Mouse (Mus musculus): ENCODE results near the gene Acvrl1.
"Not testable (repeated sequence)": the region's sequence is repeated elsewhere in the genome, so short reads cannot be mapped to it uniquely, and the experiment has no call there.

Acvrl1 gene

DNA sequence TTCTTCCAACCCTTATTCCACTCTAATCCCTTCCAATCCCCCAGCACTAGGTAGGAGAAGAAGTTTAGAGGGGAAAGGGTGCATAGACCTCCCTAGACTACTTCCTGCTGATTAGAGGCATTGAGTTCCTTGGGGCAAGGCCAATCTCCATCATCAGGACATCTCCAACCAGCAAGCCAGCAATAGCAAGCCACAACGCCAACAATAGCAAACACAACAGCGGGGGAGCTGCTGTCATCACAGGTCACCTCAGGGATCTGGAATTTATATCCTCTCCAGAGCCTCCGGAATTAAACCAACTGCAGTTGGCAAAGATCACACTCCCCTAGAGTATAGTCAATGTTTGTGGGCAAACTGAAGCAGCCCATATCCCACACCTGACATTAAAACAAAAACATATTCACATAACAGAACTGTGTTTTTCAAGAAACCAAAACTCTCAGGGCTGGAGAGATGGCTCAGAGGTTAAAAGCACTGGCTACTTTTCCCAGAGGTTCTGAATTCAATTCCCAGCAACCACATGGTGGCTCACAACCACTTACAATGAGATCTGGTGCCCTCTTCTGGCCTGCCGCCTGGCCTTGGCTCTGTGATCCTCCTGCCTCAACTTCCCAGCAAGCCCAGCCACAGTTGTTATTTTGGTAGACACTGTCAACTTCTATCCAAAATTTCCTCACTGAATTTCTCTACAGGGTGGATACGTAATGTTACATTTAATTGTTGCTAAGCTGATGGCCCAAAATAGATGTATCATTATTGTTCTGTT, 20.2 kb upstream of the Acvrl1 start:
- no peak for DNase-seq (ENCODE audit: extremely low spot score, low spot score)

DNA sequence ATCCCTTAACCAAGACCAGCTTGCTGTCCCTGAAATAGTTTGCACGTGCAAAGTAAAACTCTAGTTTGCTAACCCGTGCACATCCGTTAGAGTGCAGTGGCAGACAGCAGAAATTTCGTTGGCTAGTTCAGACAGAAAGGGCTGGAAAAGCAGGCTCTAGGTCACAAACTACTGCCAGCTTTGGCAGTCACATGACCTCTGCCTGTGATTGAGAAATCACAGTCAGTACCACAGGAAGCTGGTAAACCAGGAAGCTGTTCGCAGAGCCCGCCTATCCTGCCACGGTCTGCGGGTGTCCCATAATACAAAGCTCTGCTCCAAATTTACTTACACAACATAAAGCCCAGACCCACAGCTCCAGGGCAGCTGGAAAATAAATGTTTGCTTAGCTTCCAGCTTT, 15.1 kb upstream of the Acvrl1 start:
- DNase-seq (ENCODE audit: extremely low spot score, low spot score), result no peak

DNA sequence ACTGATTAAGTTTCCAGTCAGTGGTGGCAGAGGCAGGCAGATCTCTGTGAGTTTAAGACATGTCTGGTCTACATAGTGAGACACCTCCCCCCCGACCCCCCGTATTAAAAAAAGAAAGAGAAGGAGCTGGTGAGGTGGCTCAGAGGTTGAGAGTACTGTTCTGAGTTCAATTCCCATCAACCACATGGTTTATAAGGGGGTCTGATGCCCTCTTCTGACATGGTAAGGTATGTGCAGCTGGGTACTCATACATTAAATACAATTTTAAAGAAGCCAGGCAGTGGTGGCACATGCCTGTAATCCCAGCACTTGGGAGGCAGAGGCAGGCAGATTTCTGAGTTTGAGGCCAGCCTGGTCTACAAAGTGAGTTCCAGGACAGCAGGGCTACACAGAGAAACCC, 14.5 kb upstream of the Acvrl1 start:
- DNase-seq (ENCODE audit: extremely low spot score, low spot score), result not testable (repeated sequence)

GRCm38 (mm10) chr15:101115511-101116110, 12.7 kb upstream of the Acvrl1 start, which contains the start of gene Ankrd33:
Gene Ankrd33 (plus strand): TSS chr15:101115755.
- DNase-seq (ENCODE audit: extremely low spot score, low spot score), result no peak

GRCm38 (mm10) chr15:101118399-101119125, 9.8 kb upstream of the Acvrl1 start:
- no peak for DNase-seq (ENCODE audit: extremely low spot score, low spot score)

- no peak for DNase-seq (ENCODE audit: extremely low spot score, low spot score)
Observed at GRCm38 (mm10) chr15:101121411-101122289, 6.7 kb upstream of the Acvrl1 start.

- no peak for DNase-seq (ENCODE audit: extremely low spot score, low spot score)
Observed at GRCm38 (mm10) chr15:101122290-101122589, 6.1 kb upstream of the Acvrl1 start.

DNA sequence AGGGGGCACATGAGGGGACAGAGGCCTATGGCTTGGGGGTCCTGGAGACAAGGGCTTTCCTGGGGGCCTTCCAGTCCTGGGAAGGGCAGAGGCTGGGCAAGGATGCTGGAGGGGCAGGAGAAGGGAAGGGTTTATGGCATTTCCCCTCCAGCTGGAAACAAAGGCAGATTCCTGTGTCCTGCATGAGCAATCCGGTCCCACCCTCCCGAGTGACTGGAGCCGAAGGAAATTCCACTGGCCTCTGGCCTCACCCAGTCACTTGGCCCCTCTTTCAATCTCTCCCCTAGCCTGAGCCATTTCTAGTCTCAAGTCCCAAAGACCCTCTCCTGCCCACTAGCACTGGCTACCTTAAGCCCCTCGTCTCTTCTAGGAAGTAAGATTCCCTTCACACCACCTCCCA, 5.1 kb upstream of the Acvrl1 start:
- DNase-seq (ENCODE audit: extremely low spot score, low spot score), result no peak

DNA sequence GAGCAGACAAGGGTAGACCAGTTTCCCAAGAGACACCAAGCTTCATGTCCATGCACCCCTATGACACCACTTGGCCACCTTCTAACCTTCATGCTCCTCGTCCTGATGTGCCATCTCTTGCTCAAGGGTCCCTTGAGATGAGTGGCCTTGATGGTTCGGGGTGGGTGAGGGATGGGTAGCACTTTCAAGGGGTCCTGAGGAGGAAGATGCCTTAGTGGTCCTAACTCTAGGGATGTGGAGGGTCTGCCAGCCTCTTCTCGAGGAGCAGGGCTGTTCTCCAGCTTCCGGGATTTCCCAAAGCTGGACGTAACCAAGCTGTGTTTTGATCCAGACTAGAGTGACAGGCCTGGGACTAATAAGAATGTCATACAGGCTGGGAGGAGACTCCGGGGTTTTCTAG, 2.8 kb upstream of the Acvrl1 start:
- DNase-seq (ENCODE audit: extremely low spot score, low spot score), result no peak

DNA sequence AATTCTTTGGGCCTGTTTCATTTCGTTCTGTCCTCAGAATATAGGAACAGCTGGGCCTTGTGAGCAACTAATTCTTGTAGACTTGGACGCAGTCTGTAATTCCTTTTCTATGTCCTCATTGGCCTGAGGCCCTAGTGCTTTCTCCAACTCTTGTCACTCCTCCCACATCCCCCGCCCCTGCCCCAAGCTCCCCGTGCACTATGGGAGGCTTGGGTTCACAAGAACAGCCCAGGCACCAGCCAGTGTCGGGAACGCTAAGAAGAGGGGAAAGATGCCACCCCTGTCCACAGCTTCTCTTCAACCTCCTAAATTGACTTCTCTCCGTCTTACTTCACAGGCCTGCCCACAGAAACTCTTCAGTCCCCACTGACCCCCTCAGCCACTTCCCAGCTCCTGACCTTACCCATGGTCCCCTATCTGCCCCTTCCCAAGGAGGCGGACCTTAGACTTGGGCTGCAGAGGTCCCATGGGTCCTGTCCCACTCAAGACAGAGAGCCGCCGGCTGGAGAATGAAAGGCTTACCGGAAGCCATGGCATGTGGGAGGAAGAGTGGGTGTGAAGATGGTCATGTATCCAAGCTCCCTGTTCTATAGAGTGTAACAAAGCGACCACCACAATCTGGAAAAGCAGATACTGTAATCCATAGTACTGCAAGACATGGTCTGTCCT, 1.3 kb upstream of the Acvrl1 start:
- DNase-seq (ENCODE audit: extremely low spot score, low spot score), result no peak

DNA sequence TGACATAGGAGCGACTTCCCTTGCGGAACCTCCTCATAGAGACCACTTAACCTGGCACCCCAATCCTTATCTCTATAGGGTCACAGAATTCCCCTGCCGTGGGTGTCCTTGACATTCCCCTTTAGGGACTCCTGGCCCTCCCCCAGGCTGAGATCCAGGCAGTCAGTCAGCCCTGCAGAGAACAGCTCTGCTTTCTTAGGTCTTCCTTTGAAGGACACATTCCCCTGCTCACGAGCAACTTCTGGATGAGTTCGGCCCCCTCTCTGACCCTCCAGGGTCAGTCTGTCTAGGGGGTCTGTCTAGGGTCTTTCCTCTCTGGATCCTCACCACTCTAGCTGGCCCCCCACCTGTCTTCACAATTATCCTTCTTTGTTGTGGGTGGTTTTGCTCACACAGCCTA, 1.1 kb downstream of the Acvrl1 start:
- DNase-seq (ENCODE audit: extremely low spot score, low spot score), result no peak

- DNase-seq (ENCODE audit: extremely low spot score, low spot score), result no peak
Observed at GRCm38 (mm10) chr15:101131498-101131897, 3.2 kb downstream of the Acvrl1 start.

DNA sequence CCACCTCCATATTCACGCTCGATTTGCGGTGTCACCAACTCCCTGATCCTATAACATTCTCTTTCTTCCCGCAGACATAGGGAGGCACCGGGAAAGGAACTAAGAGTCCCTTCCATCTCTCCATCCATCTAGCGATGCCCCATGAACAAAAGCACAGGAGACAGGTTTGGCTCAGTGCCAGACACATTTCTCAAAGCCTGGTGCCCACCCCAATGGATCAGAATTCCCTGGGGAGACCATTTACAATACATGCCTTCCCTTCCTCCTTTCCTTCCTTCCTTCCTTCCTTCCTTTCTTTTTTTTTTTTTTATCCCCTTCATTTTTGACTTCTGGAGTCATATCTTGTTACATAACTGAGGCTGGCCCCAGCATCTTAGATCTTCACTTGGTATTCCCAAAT, 3.7 kb downstream of the Acvrl1 start:
- no peak for DNase-seq (ENCODE audit: extremely low spot score, low spot score)

- no peak for DNase-seq (ENCODE audit: extremely low spot score, low spot score)
Observed at GRCm38 (mm10) chr15:101132761-101133160, 4.4 kb downstream of the Acvrl1 start.

- no peak for DNase-seq (ENCODE audit: extremely low spot score, low spot score)
Observed at GRCm38 (mm10) chr15:101133993-101134704, 5.8 kb downstream of the Acvrl1 start.

GRCm38 (mm10) chr15:101135405-101135804, 7.1 kb downstream of the Acvrl1 start:
- no peak for DNase-seq (ENCODE audit: extremely low spot score, low spot score)

DNA sequence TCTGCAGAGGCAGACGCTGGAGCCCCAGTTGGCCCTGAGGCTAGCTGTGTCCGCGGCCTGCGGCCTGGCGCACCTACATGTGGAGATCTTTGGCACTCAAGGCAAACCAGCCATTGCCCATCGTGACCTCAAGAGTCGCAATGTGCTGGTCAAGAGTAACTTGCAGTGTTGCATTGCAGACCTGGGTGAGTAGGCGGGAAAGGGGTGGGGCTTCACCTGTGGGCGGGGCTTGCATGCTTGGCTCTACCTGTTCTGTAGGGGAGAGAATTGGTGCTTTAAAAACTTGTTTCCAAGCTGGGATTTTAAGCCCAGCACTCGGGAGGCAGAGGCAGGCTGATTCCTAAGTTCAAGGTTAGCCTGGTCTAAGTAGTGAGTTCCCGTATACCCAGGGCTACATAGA, 9.1 kb downstream of the Acvrl1 start:
- DNase-seq (ENCODE audit: extremely low spot score, low spot score), result no peak

GRCm38 (mm10) chr15:101138675-101139074, 10.4 kb downstream of the Acvrl1 start:
- DNase-seq (ENCODE audit: extremely low spot score, low spot score), result no peak

- DNase-seq (ENCODE audit: extremely low spot score, low spot score), result no peak
Observed at GRCm38 (mm10) chr15:101139885-101140284, 11.6 kb downstream of the Acvrl1 start.

- no peak for DNase-seq (ENCODE audit: extremely low spot score, low spot score)
Observed at GRCm38 (mm10) chr15:101140587-101140986, 12.3 kb downstream of the Acvrl1 start.

Data from neural tube, embryonic 10.5 days (tissue).